Mouse (Mus musculus) lung, adult 2 months (tissue): ENCODE measurements around the gene Lst1.

Experiments
- CTCF ChIP-seq: fragments of 200-500 bp; IDR thresholded peaks from 2 replicates; pipeline ENCODE4 v1.5.1; 2011; ENCODE audit warnings: mild to moderate bottlenecking, low read length, control low read depth; ENCODE audit not compliant: insufficient read depth
- POLR2A ChIP-seq: fragments of 200-500 bp; IDR thresholded peaks from 2 replicates; pipeline ENCODE4 v1.6.1; 2011; ENCODE audit warnings: low read depth, mild to moderate bottlenecking, control low read depth, low read length, borderline replicate concordance; ENCODE audit errors: extremely low read depth

GRCm38 (mm10) chr17:35157661-35158175 is 30.5 kb downstream of the Lst1 start:
- TF ChIP-seq CTCF: no peak
- TF ChIP-seq POLR2A: no peak
